Mouse (Mus musculus) embryonic facial prominence, embryonic 13.5 days (tissue): Measurements from ENCODE around the gene Phc2. TPM values are rescaled to one million over a fixed set of nuclear protein-coding genes. Genes with fewer than 3 reads are reported as not detected.

Experiments used
- ATAC-seq: fragments of 200-750 bp; cut with Nextera tagmentation; 2 replicates; pipeline ENCODE4 v1.8.0; 2017; ENCODE audit warnings: low read depth; ENCODE audit not compliant: insufficient number of reproducible peaks, insufficient read depth, low FRiP score, low TSS enrichment
- H3K27ac ChIP-seq: fragments of 300-500 bp; sonication (generic); 2 replicates; pipeline ENCODE4 v1.5.1; 2015; ENCODE audit warnings: moderate library complexity, mild to moderate bottlenecking, inconsistent platforms
- H3K27me3 ChIP-seq: fragments of 300-500 bp; sonication (generic); 2 replicates; pipeline ENCODE4 v1.6.1; 2015; ENCODE audit warnings: mild to moderate bottlenecking, inconsistent platforms
- H3K36me3 ChIP-seq: fragments of 300-500 bp; sonication (generic); 2 replicates; pipeline ENCODE4 v1.6.1; 2015; ENCODE audit warnings: mild to moderate bottlenecking, inconsistent platforms
- H3K4me1 ChIP-seq: fragments of 300-500 bp; sonication (generic); 2 replicates; pipeline ENCODE4 v1.6.1; 2015; ENCODE audit warnings: inconsistent platforms
- H3K4me2 ChIP-seq: fragments of 300-500 bp; sonication (generic); 2 replicates; pipeline ENCODE4 v1.6.1; 2015; ENCODE audit warnings: moderate library complexity, mild to moderate bottlenecking, inconsistent platforms
- H3K4me3 ChIP-seq: fragments of 300-500 bp; sonication (generic); 2 replicates; pipeline ENCODE4 v1.5.1; 2015; ENCODE audit warnings: mild to moderate bottlenecking, inconsistent platforms
- H3K9ac ChIP-seq: fragments of 300-500 bp; sonication (generic); 2 replicates; pipeline ENCODE4 v1.6.1; 2015; ENCODE audit warnings: mild to moderate bottlenecking, inconsistent platforms
- H3K9me3 ChIP-seq: fragments of 300-500 bp; sonication (generic); 2 replicates; pipeline ENCODE4 v1.6.1; 2016; ENCODE audit warnings: inconsistent platforms
- WGBS: fragments of 180-500 bp; shearing (Covaris S2); methylation state at CpG from one replicate; pipeline ENCODE4 v1.1.7; 2015; ENCODE audit warnings: mixed read lengths; 5-methylcytosine and 5-hydroxymethylcytosine counted together
- polyA plus RNA-seq: library from polyadenylated mRNA; unstranded; fragments of >200 nt; fragmentation: Nextera tagmentation; extraction: Ambion mirVana; gene quantifications from 2 replicates; pipeline ENCODE4 v1.2.1, GENCODE M21; 2015

Phc2 gene
- polyA plus RNA-seq, 1 experiment from 2014 or later, result 17.8 TPM

DNA sequence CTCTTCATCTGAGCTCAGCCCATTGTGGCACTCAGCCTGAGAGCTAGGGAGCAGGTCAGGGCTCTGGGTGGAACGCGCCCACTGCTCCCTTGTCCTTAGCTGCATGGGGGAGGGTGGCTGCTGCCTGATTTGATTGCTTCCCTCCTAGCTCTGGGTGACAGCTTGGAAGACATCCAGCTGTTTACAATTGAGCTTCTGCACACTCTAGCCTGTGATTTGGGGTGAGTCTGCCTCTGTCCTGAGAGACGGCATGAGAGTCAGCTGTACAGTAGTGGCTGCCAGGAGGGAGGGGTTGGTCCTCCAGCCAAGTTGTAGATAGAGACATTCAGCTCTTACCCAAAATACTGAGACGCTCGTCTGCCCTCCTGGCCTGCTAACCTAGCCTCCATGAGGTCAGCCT is 79.7 kb downstream of the Phc2 start:
- Histone ChIP-seq H3K9ac (peak overlapping the region; percentile 37; the same call in 1 of the 2 replicates), H3K4me2 (peak overlapping the region; percentile 30), H3K27ac (peak overlapping the region; percentile 91), H3K27me3 (no peaks in the 10 kb centered on the region), H3K9me3 (no peaks in the 10 kb centered on the region), H3K4me3 (no peak overlapping the region), H3K36me3 (peaks cover 8% of the 10 kb centered on the region), H3K4me1 (peaks cover 89% of the 10 kb centered on the region)
- WGBS, result 25% methylated on average over 5 of the region's 5 CpGs
- no peak for ATAC-seq

- Histone ChIP-seq H3K27me3 (no peaks in the 10 kb centered on the region), H3K36me3 (peaks cover 8% of the 10 kb centered on the region), H3K27ac (peak overlapping the region; percentile 91), H3K9me3 (no peaks in the 10 kb centered on the region), H3K4me1 (peaks cover 81% of the 10 kb centered on the region), H3K4me3 (no peak overlapping the region), H3K4me2 (peak overlapping the region; percentile 30), H3K9ac (0 out of 2 replicates have a peak overlapping the region, but pooled peaks have one; percentile 37)
- 55% methylated on average over 18 of the region's 18 CpGs for WGBS
- no peak for ATAC-seq
Observed at GRCm38 (mm10) chr4:128734721-128735671, 80.5 kb downstream of the Phc2 start.

- no peaks in the 10 kb centered on the region for H3K27me3 ChIP-seq
- H3K4me3 ChIP-seq, result no peak overlapping the region
- H3K9ac ChIP-seq, result peak overlapping the region; percentile 59
- H3K36me3 ChIP-seq, result peaks cover 4% of the 10 kb centered on the region; the same call in 1 of the 2 replicates
- peak overlapping the region; percentile 91 for H3K27ac ChIP-seq
- peak overlapping the region; percentile 41 for H3K4me2 ChIP-seq
- 0 out of 2 replicates have a peak, but pooled peaks have one; percentile 48 for ATAC-seq
- H3K4me1 ChIP-seq, result peaks cover 67% of the 10 kb centered on the region
- H3K9me3 ChIP-seq, result no peaks in the 10 kb centered on the region
- 20% methylated on average over 6 of the region's 6 CpGs for WGBS
Observed at GRCm38 (mm10) chr4:128737137-128737589, 82.7 kb downstream of the Phc2 start.

GRCm38 (mm10) chr4:128737825-128738610 is 83.5 kb downstream of the Phc2 start:
- Histone ChIP-seq H3K4me2 (peak overlapping the region; percentile 41), H3K4me1 (peaks cover 68% of the 10 kb centered on the region), H3K36me3 (peaks cover 4% of the 10 kb centered on the region; the same call in 1 of the 2 replicates), H3K27me3 (no peaks in the 10 kb centered on the region), H3K27ac (peak overlapping the region; percentile 91), H3K9ac (peak overlapping the region; percentile 58), H3K9me3 (no peaks in the 10 kb centered on the region), H3K4me3 (no peak overlapping the region)
- ATAC-seq, result 0 out of 2 replicates have a peak, but pooled peaks have one; percentile 57
- WGBS, result 44% methylated on average over 14 of the region's 14 CpGs

GRCm38 (mm10) chr4:128740878-128741277 is 86.4 kb downstream of the Phc2 start:
- no peak overlapping the region for H3K4me3 ChIP-seq
- no peak overlapping the region for H3K9ac ChIP-seq
- H3K4me2 ChIP-seq, result no peak overlapping the region
- no peaks in the 10 kb centered on the region for H3K27me3 ChIP-seq
- H3K27ac ChIP-seq, result no peak overlapping the region
- 69% methylated on average over 1 of the region's 1 CpGs for WGBS
- no peak for ATAC-seq
- H3K9me3 ChIP-seq, result no peaks in the 10 kb centered on the region
- H3K4me1 ChIP-seq, result peaks cover 42% of the 10 kb centered on the region
- peaks cover 27% of the 10 kb centered on the region for H3K36me3 ChIP-seq

- Histone ChIP-seq H3K36me3 (peaks cover 37% of the 10 kb centered on the region), H3K27ac (no peak overlapping the region)
- 40% methylated on average over 5 of the region's 5 CpGs for WGBS
Observed at GRCm38 (mm10) chr4:128741906-128742305, 87.4 kb downstream of the Phc2 start.

GRCm38 (mm10) chr4:128742379-128742970 is 88.0 kb downstream of the Phc2 start:
- Histone ChIP-seq H3K4me3 (no peak overlapping the region), H3K9me3 (no peaks in the 10 kb centered on the region), H3K27ac (peak overlapping the region; percentile 72), H3K27me3 (no peaks in the 10 kb centered on the region), H3K36me3 (peaks cover 43% of the 10 kb centered on the region), H3K4me2 (no peak overlapping the region), H3K9ac (peak overlapping the region; percentile 49; the same call in 1 of the 2 replicates), H3K4me1 (peaks cover 26% of the 10 kb centered on the region)
- WGBS, result 44% methylated on average over 10 of the region's 10 CpGs
- ATAC-seq, result no peak

More at GRCm38 (mm10) chr4:128741906-128742305, 87.4 kb downstream of the Phc2 start:
- H3K4me1 ChIP-seq, result peaks cover 32% of the 10 kb centered on the region
- no peak overlapping the region for H3K9ac ChIP-seq
- H3K4me2 ChIP-seq, result no peak overlapping the region
- no peaks in the 10 kb centered on the region for H3K27me3 ChIP-seq
- H3K4me3 ChIP-seq, result no peak overlapping the region
- H3K9me3 ChIP-seq, result no peaks in the 10 kb centered on the region
- no peak for ATAC-seq

GRCm38 (mm10) chr4:128743031-128743626 is 88.6 kb downstream of the Phc2 start:
- no peak for ATAC-seq
- H3K4me2 ChIP-seq, result no peak overlapping the region
- no peaks in the 10 kb centered on the region for H3K27me3 ChIP-seq
- H3K9ac ChIP-seq, result no peak overlapping the region
- H3K36me3 ChIP-seq, result peaks cover 50% of the 10 kb centered on the region
- 51% methylated on average over 12 of the region's 12 CpGs for WGBS
- peaks cover 23% of the 10 kb centered on the region for H3K4me1 ChIP-seq
- H3K4me3 ChIP-seq, result no peak overlapping the region
- no peaks in the 10 kb centered on the region for H3K9me3 ChIP-seq
- peak overlapping the region; percentile 72; the same call in 1 of the 2 replicates for H3K27ac ChIP-seq

GRCm38 (mm10) chr4:128745160-128745559 is 90.7 kb downstream of the Phc2 start:
- no peak overlapping the region for H3K27ac ChIP-seq
- no peak overlapping the region for H3K9ac ChIP-seq
- peaks cover 69% of the 10 kb centered on the region for H3K36me3 ChIP-seq
- 89% methylated on average over 8 of the region's 8 CpGs for WGBS
- H3K27me3 ChIP-seq, result no peaks in the 10 kb centered on the region
- H3K4me3 ChIP-seq, result no peak overlapping the region
- no peaks in the 10 kb centered on the region for H3K9me3 ChIP-seq
- peaks cover 19% of the 10 kb centered on the region for H3K4me1 ChIP-seq
- ATAC-seq, result no peak
- no peak overlapping the region for H3K4me2 ChIP-seq

GRCm38 (mm10) chr4:128747614-128748270 is 93.2 kb downstream of the Phc2 start:
- no peak overlapping the region for H3K4me2 ChIP-seq

More at GRCm38 (mm10) chr4:128747614-128748270, 93.2 kb downstream of the Phc2 start:
- H3K4me1 ChIP-seq, result peaks cover 9% of the 10 kb centered on the region; the same call in 1 of the 2 replicates
- no peaks in the 10 kb centered on the region for H3K9me3 ChIP-seq
- H3K36me3 ChIP-seq, result peaks cover 92% of the 10 kb centered on the region
- WGBS, result 75% methylated on average over 22 of the region's 22 CpGs
- peak overlapping the region; percentile 2; the same call in 1 of the 2 replicates for H3K27ac ChIP-seq
- H3K9ac ChIP-seq, result no peak overlapping the region
- ATAC-seq, result no peak
- no peaks in the 10 kb centered on the region for H3K27me3 ChIP-seq
- no peak overlapping the region for H3K4me3 ChIP-seq
